Mouse (Mus musculus) forebrain, embryonic 14.5 days (tissue): ENCODE results near the gene Per1. TPM values are rescaled to one million over a fixed set of nuclear protein-coding genes. Genes with fewer than 3 reads are reported as not detected.

Experiments
- ATAC-seq: fragments of 200-750 bp; cut with Nextera tagmentation; 2 replicates; pipeline ENCODE4 v1.8.0; 2017; ENCODE audit warnings: mild to moderate bottlenecking, moderate library complexity
- DNase-seq: peaks from one replicate; pipeline ENCODE4 v3.0.0-alpha.2; 2015; ENCODE audit warnings: low spot score
- H3K27ac ChIP-seq: fragments of 300-500 bp; sonication (generic); 2 replicates; pipeline ENCODE4 v1.5.1; 2014; ENCODE audit warnings: low read depth, mild to moderate bottlenecking, control low read depth, low read length, moderate library complexity
- H3K27me3 ChIP-seq: fragments of 300-500 bp; sonication (generic); replicated peaks from 2 replicates; pipeline ENCODE4 v1.6.1; 2014; ENCODE audit warnings: low read length, control low read depth, mixed read lengths; ENCODE audit not compliant: control insufficient read depth, insufficient read depth
- H3K36me3 ChIP-seq: fragments of 300-500 bp; sonication (generic); 2 replicates; pipeline ENCODE4 v1.6.1; 2014; ENCODE audit warnings: low read length, control low read depth; ENCODE audit not compliant: control insufficient read depth, insufficient read depth
- H3K4me1 ChIP-seq: fragments of 300-500 bp; sonication (generic); 2 replicates; pipeline ENCODE4 v1.6.1; 2014; ENCODE audit warnings: antibody characterized with exemption, low read length, control low read depth; ENCODE audit not compliant: control insufficient read depth, insufficient read depth
- H3K4me2 ChIP-seq: fragments of 300-500 bp; sonication (generic); 2 replicates; pipeline ENCODE4 v1.6.1; 2014; ENCODE audit warnings: mild to moderate bottlenecking, control low read depth, low read length
- H3K4me3 ChIP-seq: fragments of 300-500 bp; sonication (generic); 2 replicates; pipeline ENCODE4 v1.5.1; 2014; ENCODE audit warnings: low read depth, low read length, control low read depth
- H3K9ac ChIP-seq: fragments of 300-500 bp; sonication (generic); 2 replicates; pipeline ENCODE4 v1.6.1; 2014; ENCODE audit warnings: mild to moderate bottlenecking, low read length, control low read depth, moderate library complexity
- H3K9me3 ChIP-seq: fragments of 300-500 bp; sonication (generic); replicated peaks from 2 replicates; pipeline ENCODE4 v1.6.1; 2016; ENCODE audit warnings: low read length, control low read depth, mixed read lengths; ENCODE audit not compliant: control insufficient read depth
- WGBS: fragments of 180-500 bp; shearing (Covaris S2); extraction: QIAGEN DNeasy Blood & Tissue Kit; methylation state at CpG from one replicate; pipeline ENCODE4 v1.1.7; 2014; 5-methylcytosine and 5-hydroxymethylcytosine counted together
- polyA plus RNA-seq: library from polyadenylated mRNA; unstranded; fragments of >200 nt; fragmentation: Nextera tagmentation; extraction: Ambion mirVana; gene quantifications from 2 replicates; pipeline ENCODE4 v1.2.1, GENCODE M21; 2014

The Per1 gene
- polyA plus RNA-seq, 1 experiment from 2014 or later = 6.8 TPM

DNA sequence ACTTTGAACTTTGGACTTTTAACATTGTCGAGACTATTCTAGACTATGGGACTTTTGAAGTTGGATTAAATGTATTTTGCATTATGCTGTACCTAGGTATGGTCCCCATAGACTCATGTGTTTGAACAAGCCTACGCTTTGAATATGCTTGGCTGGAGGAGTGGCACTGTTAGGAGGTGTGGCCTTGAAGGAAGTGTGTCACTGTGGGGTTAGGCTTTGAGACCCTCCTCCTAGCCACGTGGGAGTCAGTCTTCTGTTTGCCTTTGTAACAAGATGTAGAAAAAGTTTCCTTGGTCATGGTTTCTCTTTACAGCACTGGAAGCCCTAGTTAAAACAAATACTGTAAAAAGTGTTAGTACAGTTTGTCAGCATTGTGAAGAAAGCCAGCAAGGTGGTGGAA is 41.2 kb upstream of the Per1 start:
- Histone ChIP-seq H3K4me2 (no peak overlapping the region), H3K36me3 (peaks cover 25% of the 10 kb centered on the region), H3K27ac (no peak overlapping the region), H3K9ac (no peak overlapping the region), H3K4me3 (no peak overlapping the region), H3K27me3 (no peaks in the 10 kb centered on the region), H3K4me1 (peaks cover 3% of the 10 kb centered on the region; the same call in 1 of the 2 replicates), H3K9me3 (no peaks in the 10 kb centered on the region)
- 78% methylated on average over 3 of the region's 3 CpGs for WGBS
- no peak for DNase-seq
- ATAC-seq = no peak

DNA sequence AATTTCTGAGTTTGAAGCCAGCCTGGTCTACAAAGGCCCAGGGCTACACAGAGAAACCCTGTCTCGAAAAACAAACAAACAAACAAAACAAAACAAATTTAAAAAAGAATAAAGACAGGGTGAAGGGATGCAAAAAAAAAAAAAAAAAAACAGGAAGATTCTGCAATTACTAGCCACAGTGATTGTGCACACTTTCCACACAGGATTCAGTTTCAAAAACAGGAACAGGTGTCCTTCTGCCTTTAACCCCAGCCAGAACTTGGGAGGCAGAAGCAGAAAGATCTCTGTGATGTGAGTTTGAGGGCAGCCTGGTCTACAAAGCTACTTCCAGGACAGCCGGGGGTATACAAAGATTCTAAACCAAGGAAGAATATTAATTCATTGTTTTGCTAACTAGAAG is 36.8 kb upstream of the Per1 start:
- no peak for ATAC-seq
- peak overlapping the region; percentile 87 for H3K4me3 ChIP-seq
- no peaks in the 10 kb centered on the region for H3K9me3 ChIP-seq
- H3K4me2 ChIP-seq = peak overlapping the region; percentile 56
- H3K27me3 ChIP-seq = no peaks in the 10 kb centered on the region
- 0 out of 2 replicates have a peak, but pooled peaks cover 3% of the 10 kb centered on the region for H3K36me3 ChIP-seq
- no peak for DNase-seq
- H3K4me1 ChIP-seq = peaks cover 15% of the 10 kb centered on the region
- WGBS = 72% methylated on average over 2 of the region's 2 CpGs
- H3K9ac ChIP-seq = peak overlapping the region; percentile 50
- H3K27ac ChIP-seq = peak overlapping the region; percentile 67

DNA sequence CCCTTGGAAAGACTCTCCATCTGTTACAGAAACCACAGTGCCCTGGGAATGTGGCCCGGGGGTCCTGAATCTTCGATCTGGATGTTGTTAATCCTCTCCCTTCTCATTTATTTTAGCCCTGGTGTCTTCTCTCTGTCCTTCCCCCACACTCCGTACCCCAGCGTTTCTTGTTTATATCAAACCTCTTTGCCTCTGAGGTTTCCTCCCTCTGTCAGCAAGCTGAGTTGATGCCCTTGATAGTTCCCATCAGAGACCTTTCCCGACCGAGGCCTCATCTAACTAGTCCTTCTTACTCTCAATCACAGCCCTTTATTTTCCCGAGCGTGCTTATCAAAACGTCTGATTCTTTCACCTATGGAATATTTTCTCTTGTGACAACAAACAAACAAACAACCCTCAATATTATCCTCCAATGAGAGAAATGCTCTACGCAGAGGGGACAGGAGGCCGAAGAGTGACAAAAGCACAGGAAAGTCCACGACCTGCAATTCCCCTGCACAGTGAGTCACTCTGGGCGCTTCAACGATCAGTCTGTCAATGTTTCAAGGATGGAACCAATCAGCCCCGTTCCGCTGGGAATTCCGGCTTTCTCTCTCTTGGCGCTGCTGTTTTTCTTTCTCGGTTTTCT is 36.2 kb upstream of the Per1 start:
- no peaks in the 10 kb centered on the region for H3K9me3 ChIP-seq
- H3K4me1 ChIP-seq = peaks cover 15% of the 10 kb centered on the region
- no peaks in the 10 kb centered on the region for H3K27me3 ChIP-seq
- peak overlapping the region; percentile 50 for H3K9ac ChIP-seq
- WGBS = 1% methylated on average over 19 of the region's 19 CpGs
- peak overlapping the region; percentile 56 for H3K4me2 ChIP-seq
- H3K27ac ChIP-seq = peak overlapping the region; percentile 67
- 0 out of 2 replicates have a peak, but pooled peaks cover 1% of the 10 kb centered on the region for H3K36me3 ChIP-seq
- ATAC-seq (peak; percentile 13), DNase-seq (no peak)
- H3K4me3 ChIP-seq = peak overlapping the region; percentile 87

DNA sequence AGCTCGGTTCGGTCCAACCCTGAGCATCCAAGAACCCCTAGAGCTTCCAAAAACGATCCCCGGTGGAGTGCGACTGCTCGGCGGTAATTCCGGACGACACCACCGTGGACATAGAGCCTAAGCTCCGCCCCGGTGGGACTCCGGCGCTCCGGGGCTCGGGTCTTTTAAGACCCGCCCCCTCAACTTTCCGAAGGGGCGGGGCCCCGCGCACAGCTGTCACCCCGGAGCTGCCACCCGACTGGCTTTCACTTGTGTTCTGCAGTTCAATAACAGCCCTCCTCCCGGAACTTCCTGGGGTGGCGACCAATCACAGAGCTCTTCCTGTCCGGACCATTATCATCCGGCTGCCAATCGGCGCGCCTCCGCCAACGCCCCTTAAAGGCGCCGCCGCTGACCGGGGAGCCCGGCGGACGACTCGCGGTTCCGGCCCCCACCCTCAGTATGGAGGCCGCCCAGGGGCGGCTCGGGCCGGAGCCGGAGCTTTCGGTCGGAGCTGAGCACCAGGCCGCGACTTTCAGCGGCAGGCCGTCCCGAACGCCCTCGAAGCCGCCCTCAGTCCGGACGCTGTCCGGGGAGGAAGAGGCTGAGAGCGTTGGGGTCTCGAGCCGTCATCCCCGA is 35.6 kb upstream of the Per1 start, which contains the start of gene Borcs6:
Borcs6 (plus strand) TSS at position 361 of the 618 bp plus-strand sequence.
- under 1% methylated on average over 57 of the region's 64 CpGs for WGBS
- H3K4me3 ChIP-seq = peak within 1 kb of the TSS; percentile 87
- H3K36me3 ChIP-seq = no peaks in the 10 kb centered on the region
- peak within 1 kb of the TSS; percentile 91 for H3K4me2 ChIP-seq
- H3K27ac ChIP-seq = peak within 1 kb of the TSS; percentile 78
- DNase-seq (peak; percentile 99), ATAC-seq (peak; percentile 94)
- peaks cover 15% of the 10 kb centered on the region for H3K4me1 ChIP-seq
- H3K9me3 ChIP-seq = no peaks in the 10 kb centered on the region
- H3K27me3 ChIP-seq = no peaks in the 10 kb centered on the region
- H3K9ac ChIP-seq = peak within 1 kb of the TSS; percentile 83

DNA sequence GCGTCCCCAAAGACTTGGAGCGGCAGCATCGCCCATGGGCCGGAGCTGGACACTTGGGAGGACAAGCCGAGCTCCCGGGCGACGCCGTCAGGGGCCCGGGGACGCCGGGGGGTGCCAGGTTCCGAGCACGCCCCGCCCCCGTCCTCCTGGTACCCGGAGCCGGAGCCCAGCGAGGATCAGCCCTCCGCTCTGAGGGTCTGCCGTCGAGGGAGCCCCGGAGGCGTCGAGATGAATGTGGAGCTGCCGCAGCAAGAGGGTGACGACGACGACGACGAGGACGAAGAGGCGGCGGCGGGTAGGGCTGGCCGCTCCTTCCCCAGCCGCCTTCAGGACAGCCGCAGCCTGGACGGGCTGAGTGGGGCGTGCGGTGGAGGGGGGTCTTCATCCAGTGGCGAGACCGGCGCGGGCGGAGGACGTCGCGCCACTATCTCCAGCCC is 35.0 kb upstream of the Per1 start:
- Histone ChIP-seq H3K9ac (peak overlapping the region; percentile 83), H3K9me3 (no peaks in the 10 kb centered on the region), H3K4me2 (peak overlapping the region; percentile 91), H3K4me1 (peaks cover 15% of the 10 kb centered on the region), H3K36me3 (no peaks in the 10 kb centered on the region), H3K4me3 (peak overlapping the region; percentile 87), H3K27me3 (no peaks in the 10 kb centered on the region), H3K27ac (peak overlapping the region; percentile 78)
- ATAC-seq (peak; percentile 29), DNase-seq (peak; percentile 59)
- WGBS = under 1% methylated on average over 32 of the region's 49 CpGs

DNA sequence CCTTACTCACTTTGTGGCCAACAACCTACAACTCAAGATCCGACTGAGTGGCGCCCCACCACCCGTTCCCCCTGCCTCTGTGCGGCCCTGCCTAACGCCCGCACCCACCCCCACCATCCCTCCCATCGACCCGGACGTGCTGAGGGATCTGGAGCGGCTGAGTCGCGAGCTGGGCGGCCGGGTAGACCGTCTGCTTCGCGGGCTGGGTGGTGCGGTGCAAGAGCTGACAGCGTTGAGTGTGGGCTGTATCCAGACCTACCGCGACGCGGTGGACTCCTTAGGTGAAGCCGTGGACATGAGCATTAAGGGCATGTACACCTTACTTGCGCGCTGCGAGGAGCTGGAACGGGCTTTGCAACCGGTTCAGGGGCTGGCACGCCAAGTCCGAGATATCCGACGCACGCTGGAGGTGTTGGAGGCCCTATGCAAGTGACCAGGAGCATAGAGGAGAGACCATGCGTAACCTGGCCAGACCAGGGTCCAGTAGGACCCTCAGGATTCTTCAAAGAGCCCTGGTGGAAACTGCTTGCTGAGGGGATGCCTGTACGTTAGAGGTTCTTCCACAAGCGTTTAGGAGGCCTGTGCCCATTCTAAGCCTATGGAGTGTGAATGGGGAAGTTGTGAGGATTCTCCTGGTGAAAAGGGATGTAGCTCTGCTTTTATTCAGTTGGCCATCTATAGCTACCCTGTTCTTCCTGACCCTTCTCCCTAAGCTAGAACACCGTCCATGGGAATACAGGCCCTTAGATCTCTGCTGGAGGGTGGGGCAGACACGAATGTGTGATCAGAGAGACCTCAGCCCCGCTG is 34.4 kb upstream of the Per1 start:
- WGBS = 1% methylated on average over 40 of the region's 40 CpGs
- peak overlapping the region; percentile 83 for H3K9ac ChIP-seq
- no peak for ATAC-seq

DNA sequence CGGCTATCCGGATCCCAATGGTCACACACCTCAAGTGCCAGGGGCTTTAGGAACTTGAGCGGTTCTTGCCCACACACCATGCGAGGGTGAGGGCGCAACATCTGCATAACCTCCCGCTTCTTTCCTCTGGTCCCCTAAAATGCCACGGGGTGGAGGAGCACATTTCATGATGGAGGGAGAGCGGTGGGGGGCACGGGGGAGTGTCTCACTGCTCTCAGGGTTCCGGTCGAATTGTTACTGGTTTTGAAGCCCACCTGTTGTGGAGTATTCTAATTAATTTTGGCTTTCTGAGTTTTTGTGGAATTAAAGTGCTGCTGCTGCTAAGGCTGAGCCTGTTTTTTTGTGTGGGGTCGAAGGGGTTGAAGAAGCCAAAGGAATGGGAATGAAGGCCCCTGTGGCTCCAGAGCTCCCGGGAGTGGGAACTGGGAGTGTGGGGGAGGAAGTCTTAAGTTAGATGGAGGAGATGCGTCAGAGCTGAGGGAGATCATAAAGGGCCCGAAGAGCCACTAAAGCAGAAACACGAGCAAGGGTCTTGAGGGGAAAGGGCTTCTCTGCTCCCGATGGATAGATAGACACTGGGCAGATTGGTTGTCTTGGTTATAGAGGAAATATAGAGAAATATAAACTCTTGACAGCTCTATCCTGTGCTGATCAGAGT is 33.6 kb upstream of the Per1 start:
- 10% methylated on average over 17 of the region's 17 CpGs for WGBS
- no peak for DNase-seq
- ATAC-seq = no peak
- H3K27me3 ChIP-seq = no peaks in the 10 kb centered on the region
- no peaks in the 10 kb centered on the region for H3K9me3 ChIP-seq
- H3K9ac ChIP-seq = peak overlapping the region; percentile 83
- H3K36me3 ChIP-seq = no peaks in the 10 kb centered on the region
- H3K4me3 ChIP-seq = peak overlapping the region; percentile 87
- no peak overlapping the region for H3K27ac ChIP-seq
- peaks cover 18% of the 10 kb centered on the region for H3K4me1 ChIP-seq
- peak overlapping the region; percentile 91 for H3K4me2 ChIP-seq

More for the DNA sequence above, 34.4 kb upstream of the Per1 start:
- H3K27ac ChIP-seq = peak overlapping the region; percentile 78
- no peaks in the 10 kb centered on the region for H3K9me3 ChIP-seq
- no peaks in the 10 kb centered on the region for H3K36me3 ChIP-seq
- H3K27me3 ChIP-seq = no peaks in the 10 kb centered on the region
- peak overlapping the region; percentile 91 for H3K4me2 ChIP-seq
- peaks cover 15% of the 10 kb centered on the region for H3K4me1 ChIP-seq
- peak overlapping the region; percentile 87 for H3K4me3 ChIP-seq
- DNase-seq = no peak

DNA sequence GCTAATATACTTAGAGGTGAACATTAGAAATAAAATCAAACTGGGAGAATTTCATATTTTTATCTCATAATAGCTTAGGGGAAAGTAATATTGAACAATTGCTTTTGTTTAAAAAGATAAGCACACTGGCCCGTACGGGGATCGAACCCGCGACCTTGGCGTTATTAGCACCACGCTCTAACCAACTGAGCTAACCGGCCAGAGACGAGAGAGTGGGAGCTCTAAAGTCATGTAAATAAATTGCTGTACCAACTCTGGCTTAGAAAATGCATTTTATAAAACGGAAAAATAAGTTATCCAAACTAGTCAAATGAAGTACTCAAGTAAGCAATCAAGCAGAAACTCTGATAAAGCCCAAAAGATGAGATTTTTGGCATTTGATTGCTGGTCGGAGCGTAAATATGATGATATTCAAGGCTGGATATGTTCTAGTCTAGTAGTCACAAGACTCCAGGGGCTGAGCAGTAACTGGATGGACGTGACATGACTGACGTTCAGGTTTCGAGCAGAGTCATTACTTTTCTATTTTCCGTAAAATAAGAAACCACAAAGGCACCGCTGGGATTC is 32.7 kb upstream of the Per1 start:
- peak overlapping the region; percentile 54 for H3K4me3 ChIP-seq
- H3K36me3 ChIP-seq = no peaks in the 10 kb centered on the region
- peaks cover 21% of the 10 kb centered on the region for H3K4me1 ChIP-seq
- WGBS = 1% methylated on average over 17 of the region's 17 CpGs
- H3K9me3 ChIP-seq = no peaks in the 10 kb centered on the region
- DNase-seq = peak; percentile 78
- H3K9ac ChIP-seq = no peak overlapping the region
- H3K27me3 ChIP-seq = no peaks in the 10 kb centered on the region
- no peak for ATAC-seq
- peak overlapping the region; percentile 91 for H3K4me2 ChIP-seq
- H3K27ac ChIP-seq = 0 out of 2 replicates have a peak overlapping the region, but pooled peaks have one; percentile 7
